Mouse (Mus musculus): Measurements from ENCODE around the gene Cacna1c. TPM values are rescaled to one million over a fixed set of nuclear protein-coding genes. Genes with fewer than 3 reads are reported as not detected.

The Cacna1c gene
- total RNA-seq, 1 experiment = 0.98 TPM

DNA sequence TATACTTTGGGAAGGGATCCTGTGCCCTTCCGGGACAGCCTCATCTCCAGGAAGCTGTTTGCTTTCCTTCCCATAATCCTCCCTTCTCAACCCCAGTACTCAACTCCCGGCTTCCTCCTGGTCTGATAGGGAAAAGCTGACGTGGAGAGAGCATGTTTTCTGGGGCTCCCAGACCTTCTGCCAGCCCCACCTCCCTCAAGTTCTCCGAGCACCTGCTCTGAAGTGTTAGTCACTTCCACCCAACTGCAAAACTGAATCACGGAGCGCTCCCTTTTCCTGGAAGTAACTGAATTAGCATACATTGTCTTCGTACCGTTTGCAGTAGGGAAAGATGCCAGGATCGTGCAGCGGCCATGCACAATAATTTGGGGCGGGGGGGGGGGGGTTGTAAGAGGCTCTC, 393.9 kb downstream of the Cacna1c start:
- H3K9ac ChIP-seq (ENCODE audit: insufficient read depth, low read depth, low read length, poor library complexity, severe bottlenecking) = no peak overlapping the region
- in situ Hi-C loops (cut with MboI; ENCODE audit: low sequenced_read_pairs in 2 of 2, unreplicated experiment in 2 of 2) = no loop called here
- no peaks in the 10 kb centered on the region for H3K9me3 ChIP-seq (ENCODE audit: control insufficient read depth, insufficient read depth, low read depth, low read length)
- no peak overlapping the region for H3K27ac ChIP-seq (ENCODE audit: insufficient read depth, low read depth, low read length, poor library complexity, severe bottlenecking)
- no peaks in the 10 kb centered on the region for H3K4me1 ChIP-seq (ENCODE audit: control insufficient read depth in 2 of 2, insufficient read depth in 2 of 2, low read length in 2 of 2, poor library complexity in 1 of 2)
- H3K4me3 ChIP-seq (ENCODE audit: insufficient read depth in 1 of 2, low read depth in 1 of 2, low read length in 2 of 2, poor library complexity in 1 of 2, severe bottlenecking in 1 of 2) = no peak overlapping the region
- no peak for DNase-seq (ENCODE audit: low read depth, low spot score)
- TF ChIP-seq ZC3H11A (IDR thresholded peaks at IDR 0.05; ENCODE audit: borderline replicate concordance, low read depth, low read length) (no peak), HCFC1 (IDR thresholded peaks at IDR 0.05; ENCODE audit: borderline replicate concordance, insufficient read depth, low read length) (no peak), CHD2 (IDR thresholded peaks at IDR 0.05; ENCODE audit: low read depth, low read length) (no peak)
- no peaks in the 10 kb centered on the region for H3K36me3 ChIP-seq (ENCODE audit: control insufficient read depth, insufficient read depth, low read length, poor library complexity, severe bottlenecking)

DNA sequence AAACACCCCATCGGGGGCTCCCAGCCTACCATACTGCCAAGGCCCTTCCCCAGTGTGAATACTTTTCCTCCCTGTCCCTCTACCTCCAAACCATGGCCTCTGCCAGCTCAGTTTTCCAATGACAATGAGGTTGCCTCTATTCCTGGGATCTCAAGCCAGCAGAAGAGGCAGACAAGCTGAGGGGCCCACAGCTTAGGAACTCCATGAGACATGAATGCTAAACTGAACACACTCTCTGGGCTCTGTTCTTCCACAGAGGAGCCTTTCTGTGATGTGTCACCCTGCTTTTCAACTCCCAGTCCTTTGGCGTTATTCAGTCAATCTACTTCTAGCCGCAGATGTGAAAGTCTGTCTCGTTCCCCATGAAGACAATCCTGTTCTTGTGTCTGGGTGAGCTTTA, 399.8 kb downstream of the Cacna1c start:
- DNase-seq (ENCODE audit: low read depth, low spot score) = no peak
- Histone ChIP-seq H3K27ac (ENCODE audit: insufficient read depth, low read depth, low read length, poor library complexity, severe bottlenecking) (no peak overlapping the region), H3K4me3 (ENCODE audit: insufficient read depth in 1 of 2, low read depth in 1 of 2, low read length in 2 of 2, poor library complexity in 1 of 2, severe bottlenecking in 1 of 2) (no peak overlapping the region), H3K4me1 (ENCODE audit: control insufficient read depth in 2 of 2, insufficient read depth in 2 of 2, low read length in 2 of 2, poor library complexity in 1 of 2) (no peaks in the 10 kb centered on the region; a peak in 1 of 4 replicates), H3K36me3 (ENCODE audit: control insufficient read depth, insufficient read depth, low read length, poor library complexity, severe bottlenecking) (no peaks in the 10 kb centered on the region), H3K9me3 (ENCODE audit: control insufficient read depth, insufficient read depth, low read depth, low read length) (no peaks in the 10 kb centered on the region), H3K9ac (ENCODE audit: insufficient read depth, low read depth, low read length, poor library complexity, severe bottlenecking) (no peak overlapping the region)
- in situ Hi-C loops (cut with MboI; ENCODE audit: low sequenced_read_pairs in 2 of 2, unreplicated experiment in 2 of 2) = no loop called here
- TF ChIP-seq HCFC1 (IDR thresholded peaks at IDR 0.05; ENCODE audit: borderline replicate concordance, insufficient read depth, low read length) (no peak), ZNF384 (IDR thresholded peaks at IDR 0.05; ENCODE audit: low read depth, low read length) (no peak)

DNA sequence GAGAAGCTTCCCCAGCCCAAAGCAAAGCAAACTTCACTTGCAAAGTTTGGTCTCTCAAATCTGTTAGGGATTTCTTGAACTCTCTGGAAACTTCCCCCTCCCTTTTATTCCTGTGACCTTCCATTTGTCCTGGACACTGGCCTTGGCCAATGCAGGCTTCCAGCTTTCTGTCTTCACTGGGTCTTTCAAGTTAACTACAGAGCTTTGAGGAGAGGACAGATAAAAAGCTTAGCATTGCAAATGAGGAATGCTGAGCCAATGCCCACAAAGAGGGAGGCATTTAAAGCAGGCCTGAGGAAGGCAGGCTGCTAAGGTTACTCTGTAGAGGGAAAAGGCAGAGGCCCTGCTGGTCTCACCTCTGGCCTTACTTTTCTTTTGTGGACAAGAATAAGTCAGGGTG, 400.5 kb downstream of the Cacna1c start:
- TF ChIP-seq ZC3H11A (IDR thresholded peaks at IDR 0.05; ENCODE audit: borderline replicate concordance, low read depth, low read length) = no peak
- TF ChIP-seq ZNF384 (IDR thresholded peaks at IDR 0.05; ENCODE audit: low read depth, low read length) = no peak
- TF ChIP-seq CHD2 (IDR thresholded peaks at IDR 0.05; ENCODE audit: low read depth, low read length) = no peak
- TF ChIP-seq HCFC1 (IDR thresholded peaks at IDR 0.05; ENCODE audit: borderline replicate concordance, insufficient read depth, low read length) = no peak
- TF ChIP-seq MAFK (IDR thresholded peaks at IDR 0.05; ENCODE audit: insufficient read depth, low read depth, low read length) = no peak
- H3K4me3 ChIP-seq (ENCODE audit: insufficient read depth in 1 of 2, low read depth in 1 of 2, low read length in 2 of 2, poor library complexity in 1 of 2, severe bottlenecking in 1 of 2) = no peak overlapping the region
- DNase-seq (ENCODE audit: low read depth, low spot score) = no peak
- in situ Hi-C loops (cut with MboI; ENCODE audit: low sequenced_read_pairs in 2 of 2, unreplicated experiment in 2 of 2) = no loop called here
- no peaks in the 10 kb centered on the region for H3K36me3 ChIP-seq (ENCODE audit: control insufficient read depth, insufficient read depth, low read length, poor library complexity, severe bottlenecking)
- no peak overlapping the region for H3K27ac ChIP-seq (ENCODE audit: insufficient read depth, low read depth, low read length, poor library complexity, severe bottlenecking)
- no peaks in the 10 kb centered on the region for H3K9me3 ChIP-seq (ENCODE audit: control insufficient read depth, insufficient read depth, low read depth, low read length)
- no peaks in the 10 kb centered on the region; a peak in 1 of 4 replicates for H3K4me1 ChIP-seq (ENCODE audit: control insufficient read depth in 2 of 2, insufficient read depth in 2 of 2, low read length in 2 of 2, poor library complexity in 1 of 2)
- no peak overlapping the region for H3K9ac ChIP-seq (ENCODE audit: insufficient read depth, low read depth, low read length, poor library complexity, severe bottlenecking)

DNA sequence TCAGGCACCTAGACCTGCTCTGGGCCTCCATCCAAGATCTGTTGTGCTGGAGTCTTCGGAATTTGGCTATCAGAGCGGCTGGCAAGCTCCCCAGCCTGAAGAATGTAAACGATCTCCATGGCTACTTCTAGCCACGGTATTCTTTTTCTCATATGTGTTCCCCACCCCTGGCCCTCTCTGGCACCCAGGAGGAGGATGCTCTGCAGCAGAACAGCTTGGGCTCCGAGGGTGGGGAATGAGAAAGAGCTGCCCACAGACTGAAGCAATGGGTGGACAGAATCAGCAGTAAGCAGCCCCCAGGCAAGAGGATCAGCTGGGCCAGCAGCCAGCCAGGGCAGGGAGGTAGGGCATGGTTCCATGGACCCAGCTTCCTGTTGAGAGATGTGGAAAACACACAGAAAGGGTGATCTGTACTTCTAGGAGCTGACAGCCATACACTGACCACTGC, 404.3 kb downstream of the Cacna1c start:
- H3K9me3 ChIP-seq (ENCODE audit: control insufficient read depth, insufficient read depth, low read depth, low read length) = no peaks in the 10 kb centered on the region
- no peak for TF ChIP-seq ZNF384 (IDR thresholded peaks at IDR 0.05; ENCODE audit: low read depth, low read length)
- no peak for TF ChIP-seq ZC3H11A (IDR thresholded peaks at IDR 0.05; ENCODE audit: borderline replicate concordance, low read depth, low read length)
- TF ChIP-seq MAFK (IDR thresholded peaks at IDR 0.05; ENCODE audit: insufficient read depth, low read depth, low read length) = no peak
- in situ Hi-C loops (cut with MboI; ENCODE audit: low sequenced_read_pairs in 2 of 2, unreplicated experiment in 2 of 2) = no loop called here
- no peak for DNase-seq (ENCODE audit: low read depth, low spot score)
- H3K4me3 ChIP-seq (ENCODE audit: insufficient read depth in 1 of 2, low read depth in 1 of 2, low read length in 2 of 2, poor library complexity in 1 of 2, severe bottlenecking in 1 of 2) = no peak overlapping the region
- no peaks in the 10 kb centered on the region for H3K36me3 ChIP-seq (ENCODE audit: control insufficient read depth, insufficient read depth, low read length, poor library complexity, severe bottlenecking)
- H3K9ac ChIP-seq (ENCODE audit: insufficient read depth, low read depth, low read length, poor library complexity, severe bottlenecking) = no peak overlapping the region
- H3K4me1 ChIP-seq (ENCODE audit: control insufficient read depth in 2 of 2, insufficient read depth in 2 of 2, low read length in 2 of 2, poor library complexity in 1 of 2) = no peaks in the 10 kb centered on the region; a peak in 1 of 4 replicates
- H3K27ac ChIP-seq (ENCODE audit: insufficient read depth, low read depth, low read length, poor library complexity, severe bottlenecking) = no peak overlapping the region

DNA sequence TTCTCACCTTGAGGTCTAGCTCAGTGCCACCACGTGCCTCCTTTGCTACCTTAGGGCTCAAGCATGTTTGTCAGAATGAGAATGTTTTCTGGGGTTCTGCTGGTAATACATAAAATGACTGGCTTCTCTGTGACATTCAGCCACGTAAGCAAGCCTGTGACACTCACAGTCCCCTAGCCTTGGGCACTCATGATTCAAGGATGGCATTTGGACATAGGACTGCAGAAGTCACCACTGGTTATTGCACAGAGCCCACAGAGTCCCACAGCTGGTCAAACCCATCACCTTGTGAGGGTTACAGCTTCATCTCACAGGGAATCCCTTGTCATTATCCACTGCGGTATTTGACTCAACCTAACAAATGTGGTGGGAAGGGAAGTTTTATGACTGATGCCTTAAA, 408.3 kb downstream of the Cacna1c start:
- Histone ChIP-seq H3K9ac (ENCODE audit: insufficient read depth, low read depth, low read length, poor library complexity, severe bottlenecking) (no peak overlapping the region), H3K36me3 (ENCODE audit: control insufficient read depth, insufficient read depth, low read length, poor library complexity, severe bottlenecking) (no peaks in the 10 kb centered on the region), H3K27ac (ENCODE audit: insufficient read depth, low read depth, low read length, poor library complexity, severe bottlenecking) (no peak overlapping the region), H3K4me3 (ENCODE audit: insufficient read depth in 1 of 2, low read depth in 1 of 2, low read length in 2 of 2, poor library complexity in 1 of 2, severe bottlenecking in 1 of 2) (no peak overlapping the region), H3K4me1 (ENCODE audit: control insufficient read depth in 2 of 2, insufficient read depth in 2 of 2, low read length in 2 of 2, poor library complexity in 1 of 2) (no peaks in the 10 kb centered on the region), H3K9me3 (ENCODE audit: control insufficient read depth, insufficient read depth, low read depth, low read length) (no peaks in the 10 kb centered on the region)
- TF ChIP-seq HCFC1 (IDR thresholded peaks at IDR 0.05; ENCODE audit: borderline replicate concordance, insufficient read depth, low read length) = no peak
- no peak for TF ChIP-seq ZC3H11A (IDR thresholded peaks at IDR 0.05; ENCODE audit: borderline replicate concordance, low read depth, low read length)
- no peak for TF ChIP-seq ZNF384 (IDR thresholded peaks at IDR 0.05; ENCODE audit: low read depth, low read length)
- TF ChIP-seq MAFK (IDR thresholded peaks at IDR 0.05; ENCODE audit: insufficient read depth, low read depth, low read length) = no peak
- no peak for TF ChIP-seq CHD2 (IDR thresholded peaks at IDR 0.05; ENCODE audit: low read depth, low read length)
- DNase-seq (ENCODE audit: low read depth, low spot score) = no peak
- in situ Hi-C loops (cut with MboI; ENCODE audit: low sequenced_read_pairs in 2 of 2, unreplicated experiment in 2 of 2) = no loop called here
